Mouse (Mus musculus) cerebellum, postnatal 14 days (tissue): ENCODE measurements at regions not wholly inside any gene's neighbourhood (a gene's known extent, or its start where the extent isn't known, plus 50 kb on each side); places are given as distances from the start of the nearest gene placed in this dataset.

Experiments
- DNase-seq, 2 experiments: peaks; one replicate each; pipeline ENCODE4 v3.0.0; 2021; ENCODE audit warnings: mixed read lengths in 2 of 2

- DNase-seq = no peak
Observed at GRCm38 (mm10) chr4:82083519-82083918, 622.0 kb downstream of the Nfib start.

- no peak for DNase-seq
Observed at GRCm38 (mm10) chr4:82068050-82068449, 625.4 kb upstream of the Mpdz start.

- peak; percentile 65 to 85 for DNase-seq
Observed at GRCm38 (mm10) chr4:82065641-82066358, 623.2 kb upstream of the Mpdz start.

GRCm38 (mm10) chr4:82062726-82063125 is 620.1 kb upstream of the Mpdz start:
- DNase-seq = no peak

- DNase-seq = no peak
Observed at GRCm38 (mm10) chr4:82056671-82057070, 614.1 kb upstream of the Mpdz start.

DNA sequence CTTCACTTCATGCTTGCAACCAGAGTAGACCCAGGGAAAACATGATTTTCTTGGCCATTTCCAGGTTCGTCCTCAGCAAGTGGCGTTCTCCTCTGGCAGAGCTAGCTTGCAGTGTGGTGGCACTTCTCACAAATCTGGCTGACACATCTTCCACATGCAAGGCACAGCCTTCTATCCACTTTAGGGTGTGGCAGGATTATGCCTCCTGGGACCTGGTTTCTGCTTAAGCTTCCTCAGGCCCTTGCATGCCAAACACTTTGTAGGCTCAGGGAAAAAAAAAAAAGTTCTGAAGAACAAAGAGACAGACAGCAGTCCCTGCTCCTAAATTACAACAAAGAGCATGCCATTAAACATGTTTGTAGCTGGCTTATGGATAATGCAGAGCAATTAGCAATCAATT is 605.6 kb upstream of the Mpdz start:
- no peak for DNase-seq

DNA sequence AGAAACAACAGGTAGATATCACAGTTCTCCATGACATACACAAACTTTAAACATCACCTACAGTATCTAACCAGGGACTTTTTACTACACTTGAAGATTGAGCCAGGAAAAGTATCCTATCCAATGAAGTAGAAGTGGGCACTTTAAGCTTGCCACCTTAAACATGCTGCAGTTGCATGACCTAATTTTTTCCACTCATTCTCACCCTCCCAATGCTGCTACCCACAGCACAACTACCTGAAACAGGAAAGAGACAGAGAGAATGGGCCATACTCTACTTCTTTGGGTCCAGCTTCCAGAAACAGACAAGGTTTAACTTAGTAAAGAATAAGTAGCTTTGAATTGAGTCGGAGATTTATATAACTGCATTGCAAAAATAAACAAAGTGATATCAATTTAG is 594.9 kb upstream of the Mpdz start:
- no peak for DNase-seq

GRCm38 (mm10) chr4:82035074-82035703 is 592.6 kb upstream of the Mpdz start:
- DNase-seq = no peak

- no peak for DNase-seq
Observed at GRCm38 (mm10) chr4:82029237-82029636, 586.6 kb upstream of the Mpdz start.

DNA sequence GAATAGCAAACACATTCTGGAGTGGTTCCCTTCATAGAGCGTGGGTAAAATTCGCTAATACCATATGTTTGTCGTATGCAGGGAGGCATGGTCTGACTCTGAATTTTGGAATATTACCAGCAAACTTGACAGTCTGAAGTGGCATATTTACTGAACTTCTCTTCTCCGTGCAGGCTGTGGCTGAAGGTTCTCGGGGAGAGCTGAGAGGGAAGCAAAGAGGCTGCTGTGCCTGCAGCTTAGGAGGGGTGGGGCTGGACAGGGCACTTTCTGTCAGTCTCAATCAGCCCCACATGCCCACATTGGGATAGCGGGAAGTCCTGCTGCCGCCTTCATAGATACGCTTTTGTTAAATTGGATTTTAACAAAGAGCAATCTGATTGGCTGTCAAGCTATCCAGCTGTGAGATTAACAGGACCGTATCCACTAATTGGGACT is 584.8 kb upstream of the Mpdz start:
- no peak for DNase-seq

GRCm38 (mm10) chr4:82001406-82001732 is 558.8 kb upstream of the Mpdz start:
- DNase-seq = no peak

- DNase-seq = peak; percentile 40 to 48
Observed at GRCm38 (mm10) chr4:82000590-82001405, 558.2 kb upstream of the Mpdz start.

DNA sequence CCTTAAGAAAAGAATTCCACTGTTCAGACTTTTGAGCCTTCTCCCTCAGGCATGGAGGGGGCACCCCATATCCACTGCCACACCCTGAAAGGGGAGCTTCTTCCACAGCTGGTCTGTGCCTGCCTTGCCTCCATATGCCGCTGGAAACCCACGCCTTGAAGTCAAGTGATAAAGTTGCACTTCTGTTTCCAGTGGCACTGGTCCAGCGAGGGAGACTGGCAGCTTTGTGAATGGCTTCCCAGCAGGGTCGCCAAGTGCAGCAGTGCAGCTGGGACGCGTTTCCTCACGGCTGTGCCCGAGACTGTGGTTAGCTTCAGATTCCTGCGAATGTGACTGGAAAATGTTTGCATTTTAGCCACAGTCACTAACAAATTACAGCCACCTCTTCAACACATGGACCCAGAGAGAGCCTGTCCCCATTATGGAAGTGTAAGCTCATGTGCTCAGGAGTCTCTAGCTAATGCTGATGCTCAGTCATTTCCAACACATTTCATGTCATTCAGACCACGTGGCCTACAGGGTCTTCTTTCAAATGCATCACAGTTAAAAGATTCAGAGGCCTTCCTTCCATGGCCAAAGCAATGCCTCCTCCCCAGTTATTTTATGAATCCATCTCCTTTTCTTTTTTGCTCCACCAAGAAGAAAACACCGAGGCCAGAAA is 557.2 kb upstream of the Mpdz start:
- peak; percentile 54 to 69 for DNase-seq

DNA sequence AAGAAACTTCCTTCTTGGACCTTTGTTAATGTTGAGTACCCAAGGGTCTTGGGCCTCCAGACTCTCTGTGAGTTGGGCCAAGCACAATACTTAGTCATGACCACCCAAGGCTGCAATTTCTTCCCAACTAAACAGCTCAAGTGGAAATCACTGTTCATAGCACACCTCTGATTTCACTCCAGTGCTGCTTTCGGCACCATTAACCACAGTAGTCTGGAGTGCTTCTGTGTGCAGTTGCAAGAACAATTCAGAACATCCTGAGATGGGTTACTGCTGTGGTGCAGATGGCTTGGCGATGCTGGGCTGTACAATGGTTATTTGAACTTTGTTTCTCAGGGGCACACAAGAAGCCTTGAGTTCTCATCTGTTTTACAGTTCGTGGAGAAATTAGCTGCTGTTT is 556.5 kb upstream of the Mpdz start:
- no peak for DNase-seq

GRCm38 (mm10) chr4:81996445-81996844 is 553.8 kb upstream of the Mpdz start:
- DNase-seq = no peak

DNA sequence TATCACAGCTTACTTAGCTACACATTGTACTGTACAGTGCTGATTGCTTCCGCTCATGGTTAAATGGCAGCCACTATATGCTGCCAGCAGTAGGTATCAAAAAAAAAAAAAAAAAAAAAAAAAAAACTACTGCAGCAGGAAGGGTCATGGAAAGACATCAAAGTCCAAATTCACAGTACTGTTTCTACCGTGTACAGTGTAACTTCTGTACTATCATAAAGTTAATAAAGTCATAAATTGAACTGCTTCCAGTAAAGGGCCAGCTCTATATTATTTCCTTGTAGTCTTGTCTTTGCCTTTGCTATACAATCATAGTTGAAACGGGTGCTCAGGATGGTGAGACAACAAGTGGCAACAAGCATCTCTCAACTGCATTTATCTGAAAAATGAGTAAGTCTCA is 552.6 kb upstream of the Mpdz start:
- no peak for DNase-seq

DNA sequence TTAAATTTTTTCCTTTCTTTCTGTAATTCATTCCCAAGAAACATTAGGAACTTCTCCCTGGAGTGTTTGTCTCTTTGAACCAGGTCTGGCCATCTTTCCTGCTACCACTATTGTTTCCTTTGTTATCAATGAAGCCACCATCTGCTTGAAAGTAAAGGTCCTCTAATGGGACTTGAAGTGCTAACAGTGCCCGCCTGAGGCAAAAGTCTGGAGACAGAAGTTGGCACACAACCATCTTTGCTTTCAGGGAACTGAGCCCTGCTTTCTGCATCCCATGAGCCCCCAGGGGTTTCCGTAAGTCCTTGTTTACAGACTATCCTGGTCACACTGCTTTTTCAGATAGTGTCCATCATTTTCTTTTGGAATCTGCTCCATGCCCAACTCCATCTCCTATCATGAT is 546.2 kb upstream of the Mpdz start:
- peak in 1 of 2 experiments; percentile 12 for DNase-seq

- DNase-seq = no peak
Observed at GRCm38 (mm10) chr4:81986616-81987015, 544.0 kb upstream of the Mpdz start.

DNA sequence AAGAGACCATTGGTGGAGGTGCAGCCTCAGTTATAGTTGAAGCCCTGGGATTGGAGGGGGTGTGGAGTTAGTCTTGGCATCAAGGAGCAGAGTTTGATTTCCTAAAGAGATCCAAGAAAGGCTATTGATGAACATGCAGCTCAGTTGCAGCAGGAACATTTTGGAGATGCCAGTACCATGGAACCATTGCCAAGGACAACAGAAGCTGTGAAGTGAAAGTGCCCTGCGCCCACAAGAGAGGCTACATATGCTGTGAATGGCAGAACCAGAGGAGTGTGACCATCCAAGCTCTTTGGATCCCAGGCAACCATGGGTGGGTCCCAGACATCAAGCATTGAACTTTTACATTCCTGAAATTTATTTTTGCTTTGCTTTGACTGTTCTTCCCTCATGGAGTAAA is 539.2 kb upstream of the Mpdz start:
- peak in 1 of 2 experiments; percentile 24 for DNase-seq

- no peak for DNase-seq
Observed at GRCm38 (mm10) chr4:81970472-81970871, 527.9 kb upstream of the Mpdz start.

DNA sequence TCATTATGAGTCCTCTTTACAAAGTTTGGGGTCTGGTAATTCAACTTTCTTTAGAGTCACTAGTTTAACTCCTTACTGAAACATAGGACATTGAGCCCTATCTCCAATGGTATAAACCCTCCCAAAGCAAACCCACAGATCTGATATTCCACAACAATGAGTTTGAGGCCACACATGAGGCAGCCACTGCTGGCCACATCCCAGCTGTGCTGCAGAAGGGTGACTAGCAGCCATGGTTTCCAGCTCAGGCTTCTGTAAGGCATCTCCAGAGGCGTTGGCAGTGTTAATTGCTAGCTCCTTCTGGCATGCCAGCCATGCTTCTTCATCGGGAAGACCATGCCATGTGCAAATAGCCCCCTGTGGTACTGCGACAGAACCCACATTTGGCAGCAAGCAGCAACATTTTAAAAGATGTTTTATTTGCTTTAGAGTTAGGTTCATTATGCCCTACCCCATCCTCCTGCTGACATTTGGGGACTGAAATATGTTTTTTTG is 527.1 kb upstream of the Mpdz start:
- DNase-seq = no peak

- no peak for DNase-seq
Observed at GRCm38 (mm10) chr4:81966054-81966623, 523.5 kb upstream of the Mpdz start.

DNA sequence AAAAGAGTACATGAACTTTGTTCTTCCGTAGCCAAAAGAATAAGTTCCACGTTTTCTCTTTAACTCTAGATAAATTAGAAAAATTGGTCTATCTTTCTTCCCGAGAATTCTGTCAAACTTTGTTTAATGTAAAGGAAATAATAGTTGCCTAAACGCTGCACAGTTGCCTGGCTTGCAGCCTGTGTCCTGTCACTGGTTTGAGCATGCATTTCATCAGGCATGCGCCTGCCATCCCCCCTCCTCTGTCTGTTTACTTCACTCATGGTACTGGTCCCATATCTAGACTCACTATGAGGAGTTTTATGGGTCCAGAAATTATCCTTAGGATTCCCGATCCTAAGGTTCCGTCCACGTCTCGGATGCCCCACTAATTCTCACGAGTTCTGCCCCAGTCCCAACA is 520.5 kb upstream of the Mpdz start:
- no peak for DNase-seq
